Mouse (Mus musculus) MEL (cell line): Measurements from ENCODE around the gene 1700088E04Rik. TPM values are rescaled to one million over a fixed set of nuclear protein-coding genes. Genes with fewer than 3 reads are reported as not detected.

ENCODE experiments used
- DNase-seq: peaks from one replicate; pipeline ENCODE4 v3.0.0; 2011; ENCODE audit warnings: low read depth, low spot score
- H3K27ac ChIP-seq: 2 replicates; pipeline ENCODE4 v1.5.1; 2012; ENCODE audit warnings: low read depth, mild to moderate bottlenecking, control low read depth, low read length, moderate library complexity; ENCODE audit not compliant: control insufficient read depth
- H3K27me3 ChIP-seq, 2 experiments: fragments of 150-350 bp in 1 of 2; sonication (generic) in 1 of 2; 2 replicates each; pipeline ENCODE4 v1.6.1; 2012; ENCODE audit warnings: low read length in 2 of 2, mild to moderate bottlenecking in 2 of 2, improper control_type of control experiment in 1 of 2, moderate library complexity in 1 of 2; ENCODE audit not compliant: insufficient read depth in 2 of 2, control insufficient read depth in 1 of 2
- H3K36me3 ChIP-seq, 2 experiments: 2 replicates each; pipeline ENCODE4 v1.6.1; 2012 to 2014; ENCODE audit warnings: low read length in 2 of 2, improper control_type of control experiment in 1 of 2, inconsistent platforms in 1 of 2, mild to moderate bottlenecking in 1 of 2; ENCODE audit not compliant: insufficient read depth in 2 of 2, control insufficient read depth in 1 of 2
- H3K4me1 ChIP-seq, 2 experiments: fragments of 150-350 bp in 1 of 2; sonication (generic) in 1 of 2; 2 replicates each; pipeline ENCODE4 v1.6.1; 2012; ENCODE audit warnings: low read length in 2 of 2, improper control_type of control experiment in 1 of 2, mild to moderate bottlenecking in 1 of 2; ENCODE audit not compliant: insufficient read depth in 2 of 2, control insufficient read depth in 1 of 2
- H3K4me3 ChIP-seq, 2 experiments: fragments of 150-350 bp in 1 of 2; sonication (generic) in 1 of 2; 2 replicates each; pipeline ENCODE4 v1.5.1; 2012; ENCODE audit warnings: low read depth in 2 of 2, low read length in 2 of 2, mild to moderate bottlenecking in 2 of 2, moderate library complexity in 2 of 2, control low read depth in 1 of 2, improper control_type of control experiment in 1 of 2; ENCODE audit not compliant: control insufficient read depth in 1 of 2, insufficient read depth in 1 of 2
- H3K79me2 ChIP-seq: 2 replicates; pipeline ENCODE4 v1.6.1; 2012; ENCODE audit warnings: mild to moderate bottlenecking, low read length, moderate library complexity; ENCODE audit not compliant: control insufficient read depth, poor library complexity, insufficient read depth
- H3K9ac ChIP-seq: 2 replicates; pipeline ENCODE4 v1.6.1; 2012; ENCODE audit warnings: low read depth, mild to moderate bottlenecking, control low read depth, low read length, moderate library complexity; ENCODE audit not compliant: control insufficient read depth, poor library complexity, severe bottlenecking
- H3K9me3 ChIP-seq: fragments of 150-350 bp; sonication (generic); replicated peaks from 2 replicates; pipeline ENCODE4 v1.6.1; 2012; ENCODE audit warnings: mild to moderate bottlenecking, low read length, improper control_type of control experiment, moderate library complexity; ENCODE audit not compliant: insufficient read depth
- BHLHE40 ChIP-seq: IDR thresholded peaks from 2 replicates; pipeline ENCODE4 v1.6.1; 2012; ENCODE audit warnings: low read depth, mild to moderate bottlenecking, inconsistent platforms, low read length, improper control_type of control experiment, borderline replicate concordance
- CHD1 ChIP-seq: IDR thresholded peaks from 2 replicates; pipeline ENCODE4 v1.6.1; 2012; ENCODE audit warnings: low read depth, mild to moderate bottlenecking, inconsistent platforms, low read length, improper control_type of control experiment
- E2F4 ChIP-seq: IDR thresholded peaks from 2 replicates; pipeline ENCODE4 v1.6.1; 2011; ENCODE audit warnings: low read depth, low read length, improper control_type of control experiment, borderline replicate concordance
- ELF1 ChIP-seq: IDR thresholded peaks from 2 replicates; pipeline ENCODE4 v1.6.1; 2014; ENCODE audit warnings: low read depth, mild to moderate bottlenecking, inconsistent platforms, low read length, improper control_type of control experiment, moderate library complexity
- EP300 ChIP-seq, 2 experiments: IDR thresholded peaks; 2 replicates each; pipeline ENCODE4 v1.6.1; 2011; ENCODE audit warnings: improper control_type of control experiment in 2 of 2, low read length in 2 of 2, low read depth in 1 of 2, mild to moderate bottlenecking in 1 of 2
- ETS1 ChIP-seq: IDR thresholded peaks from 2 replicates; pipeline ENCODE4 v1.6.1; 2012; ENCODE audit warnings: low read depth, mild to moderate bottlenecking, inconsistent platforms, low read length, improper control_type of control experiment, moderate library complexity
- GABPA ChIP-seq: IDR thresholded peaks from 2 replicates; pipeline ENCODE4 v1.6.1; 2012; ENCODE audit warnings: low read depth, mild to moderate bottlenecking, inconsistent platforms, low read length, improper control_type of control experiment, moderate library complexity
- KAT2A ChIP-seq: conservative IDR thresholded peaks from 2 replicates; pipeline ENCODE4 v1.6.1; 2012; ENCODE audit warnings: low read depth, low read length, improper control_type of control experiment, inconsistent platforms
- MAFK ChIP-seq: IDR thresholded peaks from 2 replicates; pipeline ENCODE4 v1.6.1; 2011; ENCODE audit warnings: low read depth, mild to moderate bottlenecking, low read length, improper control_type of control experiment, borderline replicate concordance
- MAX ChIP-seq: IDR thresholded peaks from 2 replicates; pipeline ENCODE4 v1.6.1; 2011; ENCODE audit warnings: low read length, improper control_type of control experiment
- MEF2A ChIP-seq: IDR thresholded peaks from 2 replicates; pipeline ENCODE4 v1.6.1; 2014; ENCODE audit warnings: low read depth, mild to moderate bottlenecking, inconsistent platforms, low read length, improper control_type of control experiment; ENCODE audit not compliant: poor library complexity, insufficient replicate concordance, severe bottlenecking; ENCODE audit errors: extremely low read depth
- MXI1 ChIP-seq: IDR thresholded peaks from 2 replicates; pipeline ENCODE4 v1.6.1; 2011; ENCODE audit warnings: mild to moderate bottlenecking, low read depth, low read length, improper control_type of control experiment
- NELFE ChIP-seq: IDR thresholded peaks from 2 replicates; pipeline ENCODE4 v1.6.1; 2011; ENCODE audit warnings: low read depth, low read length, improper control_type of control experiment
- NRF1 ChIP-seq: IDR thresholded peaks from 2 replicates; pipeline ENCODE4 v1.6.1; 2014; ENCODE audit warnings: low read depth, mild to moderate bottlenecking, inconsistent platforms, low read length, improper control_type of control experiment, moderate library complexity; ENCODE audit not compliant: poor library complexity, insufficient read depth, severe bottlenecking
- SIN3A ChIP-seq: IDR thresholded peaks from 2 replicates; pipeline ENCODE4 v1.6.1; 2012; ENCODE audit warnings: low read length, improper control_type of control experiment, inconsistent platforms
- TBP ChIP-seq: IDR thresholded peaks from 2 replicates; pipeline ENCODE4 v1.8.0; 2011; ENCODE audit warnings: low read depth, low read length, improper control_type of control experiment
- UBTF ChIP-seq: IDR thresholded peaks from 2 replicates; pipeline ENCODE4 v1.6.1; 2012; ENCODE audit warnings: low read depth, mild to moderate bottlenecking, inconsistent platforms, low read length, improper control_type of control experiment, moderate library complexity, borderline replicate concordance; ENCODE audit not compliant: insufficient read depth
- USF1 ChIP-seq: IDR thresholded peaks from 2 replicates; pipeline ENCODE4 v1.6.1; 2014; ENCODE audit warnings: low read depth, mild to moderate bottlenecking, inconsistent platforms, low read length, improper control_type of control experiment, moderate library complexity
- ZMIZ1 ChIP-seq: IDR thresholded peaks from 2 replicates; pipeline ENCODE4 v1.6.1; 2012; ENCODE audit warnings: low read depth, mild to moderate bottlenecking, inconsistent platforms, low read length, improper control_type of control experiment, moderate library complexity
- polyA plus RNA-seq, 2 experiments: library from polyadenylated mRNA; stranded (reverse) in 1 of 2; unstranded in 1 of 2; fragments of >175 nt in 1 of 2; fragments of >200 nt in 1 of 2; gene quantifications; 2 replicates each; pipeline versions ENCODE4 v1.2.1 to v1.2.4; 2012; ENCODE audit warnings: low replicate concordance in 2 of 2, low read depth in 1 of 2; ENCODE audit not compliant: insufficient read length in 2 of 2, insufficient read depth in 1 of 2, missing spikeins in 1 of 2
- total RNA-seq: library from RNA; depleted of rRNA; stranded (reverse); fragments of 300-350 nt; gene quantifications from 2 replicates; pipeline ENCODE4 v1.2.3, GENCODE M21; 2012

The 1700088E04Rik gene
- total and polyA plus RNA-seq, 3 experiments: 4.9 to 9.3 TPM; not detected in 1

- peak overlapping the region; percentile 91 for H3K9ac ChIP-seq
- peaks cover 3 to 8% of the 10 kb centered on the region in 2 experiments; a peak in 3 of 4 replicates for H3K4me1 ChIP-seq
These were observed 31.0 kb downstream of the 1700088E04Rik start for GRCm38 (mm10) chr15:79110031-79110430.

GRCm38 (mm10) chr15:79109321-79109934 is 31.6 kb downstream of the 1700088E04Rik start:
- Histone ChIP-seq H3K9ac (peak overlapping the region; percentile 91), H3K79me2 (no peaks in the 10 kb centered on the region; the same call in 1 of the 2 replicates), H3K36me3 (peaks cover 0 to 6% of the 10 kb centered on the region in 2 experiments; a peak in 2 of 4 replicates), H3K27ac (peak overlapping the region; percentile 48), H3K4me3 (peak overlapping the region; percentile 76 to 80), H3K27me3 (no peaks in the 10 kb centered on the region), H3K4me1 (peaks cover 3 to 8% of the 10 kb centered on the region in 2 experiments; a peak in 3 of 4 replicates), H3K9me3 (no peaks in the 10 kb centered on the region)
- TF ChIP-seq UBTF (no peak), BHLHE40 (peak; percentile 16; the same call in 1 of the 2 replicates), ETS1 (no peak), NELFE (peak; percentile 16; the same call in 1 of the 2 replicates), EP300 (IDR thresholded peaks at IDR 0.05; ENCODE audit: low read depth in 1 of 2, low read length in 2 of 2) (0 out of 4 replicates have a peak, but pooled peaks of 1 of the 2 experiments have one; percentile 14), SIN3A (peak; percentile 63; the same call in 1 of the 2 replicates), MXI1 (peak; percentile 85), MEF2A (no peak), ELF1 (0 out of 2 replicates have a peak, but pooled peaks have one; percentile 20), ZMIZ1 (no peak), KAT2A (no peak)
- DNase-seq: peak; percentile 78

More at GRCm38 (mm10) chr15:79110031-79110430, 31.0 kb downstream of the 1700088E04Rik start:
- Histone ChIP-seq H3K4me3 (peak overlapping the region; percentile 76 to 80), H3K27me3 (no peaks in the 10 kb centered on the region), H3K27ac (peak overlapping the region; percentile 48), H3K36me3 (peaks cover 0 to 6% of the 10 kb centered on the region in 2 experiments; a peak in 2 of 4 replicates), H3K79me2 (no peaks in the 10 kb centered on the region; the same call in 1 of the 2 replicates), H3K9me3 (no peaks in the 10 kb centered on the region)
- peak; percentile 62 for DNase-seq
- TF ChIP-seq E2F4: no peak
- TF ChIP-seq USF1: peak; percentile 76; the same call in 1 of the 2 replicates
- TF ChIP-seq MAFK: no peak
- TF ChIP-seq NRF1: no peak
- TF ChIP-seq ETS1: peak; percentile 27; the same call in 1 of the 2 replicates
- 0 out of 2 replicates have a peak, but pooled peaks have one; percentile 34 for TF ChIP-seq TBP
- TF ChIP-seq MAX: no peak
- no peak for TF ChIP-seq CHD1
- TF ChIP-seq GABPA: no peak
- TF ChIP-seq BHLHE40: peak; percentile 73; the same call in 1 of the 2 replicates
